Mouse (Mus musculus) regulatory T cell (primary cell): ENCODE data around the gene Smg9.
"Not testable (repeated sequence)": the region's sequence is repeated elsewhere in the genome, so short reads cannot be mapped to it uniquely, and the experiment has no call there.

Experiments used
- in situ Hi-C: fragments of 300-600 bp; cut with MboI, MseI; formaldehyde crosslinking; loops from one replicate; pipeline ENCODE4 v1.15.1; 2025; ENCODE audit warnings: high pct_unique_total_duplicates

The Smg9 gene

GRCm38 (mm10) chr7:24376456-24376855, 23.0 kb upstream of the Smg9 start:
- in situ Hi-C loops: loop anchor here (10.0 kb wide), 1 partner anchor 1308 kb away; the partner anchor contains the start of genes B9d2 and Tgfb1

- in situ Hi-C loops: loop anchor here (10.0 kb wide), 1 partner anchor 1308 kb away; the partner anchor contains the start of genes B9d2 and Tgfb1
These were observed 22.1 kb upstream of the Smg9 start for GRCm38 (mm10) chr7:24377091-24377865.

GRCm38 (mm10) chr7:24378049-24378701, 21.2 kb upstream of the Smg9 start:
- in situ Hi-C loops: loop anchor here (10.0 kb wide), 1 partner anchor 1307 kb away; the partner anchor contains the start of genes B9d2 and Tgfb1

GRCm38 (mm10) chr7:24379934-24380333, 19.5 kb upstream of the Smg9 start:
- in situ Hi-C loops: loop anchor here (10.0 kb wide), 1 partner anchor 1305 kb away; the partner anchor contains the start of genes B9d2 and Tgfb1

- in situ Hi-C loops: no loop called here
These were observed 19.0 kb upstream of the Smg9 start for GRCm38 (mm10) chr7:24380370-24380769.

- in situ Hi-C loops: no loop called here
These were observed 16.6 kb upstream of the Smg9 start for GRCm38 (mm10) chr7:24382730-24383372.

GRCm38 (mm10) chr7:24384070-24384469, 15.3 kb upstream of the Smg9 start:
- in situ Hi-C loops: no loop called here

GRCm38 (mm10) chr7:24384827-24385226, 14.6 kb upstream of the Smg9 start:
- in situ Hi-C loops: no loop called here

- in situ Hi-C loops: no loop called here
These were observed 12.3 kb upstream of the Smg9 start for GRCm38 (mm10) chr7:24387059-24387556.

GRCm38 (mm10) chr7:24389516-24390187, 9.8 kb upstream of the Smg9 start:
- in situ Hi-C loops: no loop called here

GRCm38 (mm10) chr7:24390512-24390911, 8.9 kb upstream of the Smg9 start:
- in situ Hi-C loops: no loop called here

GRCm38 (mm10) chr7:24391077-24391476, 8.3 kb upstream of the Smg9 start:
- in situ Hi-C loops: no loop called here

GRCm38 (mm10) chr7:24391687-24392086, 7.7 kb upstream of the Smg9 start:
- in situ Hi-C loops: no loop called here

- in situ Hi-C loops: no loop called here
These were observed 5.4 kb upstream of the Smg9 start for GRCm38 (mm10) chr7:24394054-24394453.

- in situ Hi-C loops: no loop called here
These were observed 4.8 kb upstream of the Smg9 start for GRCm38 (mm10) chr7:24394475-24395161.

GRCm38 (mm10) chr7:24396832-24397231, 2.6 kb upstream of the Smg9 start:
- in situ Hi-C loops: no loop called here

- in situ Hi-C loops: no loop called here
These were observed 980 bp upstream of the Smg9 start for GRCm38 (mm10) chr7:24398364-24398913.

- in situ Hi-C loops: no loop called here
These were observed 648 bp downstream of the Smg9 start for GRCm38 (mm10) chr7:24400082-24400452.

- in situ Hi-C loops: not testable (repeated sequence)
These were observed 1.1 kb downstream of the Smg9 start for GRCm38 (mm10) chr7:24400489-24400888.

GRCm38 (mm10) chr7:24402851-24403250, 3.4 kb downstream of the Smg9 start:
- in situ Hi-C loops: no loop called here

GRCm38 (mm10) chr7:24405649-24406048, 6.2 kb downstream of the Smg9 start:
- in situ Hi-C loops: no loop called here
